Mouse (Mus musculus) hindbrain, postnatal 0 days (tissue): Measurements from ENCODE around the gene Snapc2. TPM values are rescaled to one million over a fixed set of nuclear protein-coding genes. Genes with fewer than 3 reads are reported as not detected.

Source experiments
- ATAC-seq: fragments of 200-750 bp; cut with Nextera tagmentation; 2 replicates; pipeline ENCODE4 v1.8.0; 2017; ENCODE audit warnings: mild to moderate bottlenecking, moderate TSS enrichment, moderate library complexity
- DNase-seq: peaks from one replicate; pipeline ENCODE4 v3.0.0-alpha.2; 2015; ENCODE audit warnings: low spot score
- H3K27ac ChIP-seq: fragments of 300-500 bp; sonication (generic); 2 replicates; pipeline ENCODE4 v1.5.1; 2014; ENCODE audit warnings: mild to moderate bottlenecking
- H3K27me3 ChIP-seq: fragments of 300-500 bp; sonication (generic); 2 replicates; pipeline ENCODE4 v1.6.1; 2014; ENCODE audit warnings: low read length, mixed read lengths; ENCODE audit not compliant: insufficient read depth
- H3K36me3 ChIP-seq: fragments of 300-500 bp; sonication (generic); 2 replicates; pipeline ENCODE4 v1.6.1; 2014; ENCODE audit warnings: low read length, mixed read lengths; ENCODE audit not compliant: insufficient read depth
- H3K4me1 ChIP-seq: fragments of 300-500 bp; sonication (generic); 2 replicates; pipeline ENCODE4 v1.6.1; 2014; ENCODE audit warnings: antibody characterized with exemption, low read length, mixed read lengths; ENCODE audit not compliant: insufficient read depth
- H3K4me2 ChIP-seq: fragments of 300-500 bp; sonication (generic); 2 replicates; pipeline ENCODE4 v1.6.1; 2014; ENCODE audit warnings: low read depth, mild to moderate bottlenecking, low read length, moderate library complexity, mixed read lengths
- H3K4me3 ChIP-seq: fragments of 300-500 bp; sonication (generic); 2 replicates; pipeline ENCODE4 v1.5.1; 2014; ENCODE audit warnings: low read length
- H3K9ac ChIP-seq: fragments of 300-500 bp; sonication (generic); replicated peaks from 2 replicates; pipeline ENCODE4 v1.6.1; 2014; ENCODE audit warnings: mild to moderate bottlenecking, low read length, moderate library complexity, mixed read lengths
- H3K9me3 ChIP-seq: fragments of 300-500 bp; sonication (generic); 2 replicates; pipeline ENCODE4 v1.6.1; 2016; ENCODE audit warnings: low read length, mixed read lengths
- CTCF ChIP-seq: IDR thresholded peaks from 2 replicates; pipeline ENCODE4 v1.5.1; 2016; ENCODE audit warnings: antibody characterized with exemption, control low read depth, low read depth
- WGBS: fragments of 180-500 bp; shearing (Covaris S2); extraction: QIAGEN DNeasy Blood & Tissue Kit; methylation state at CpG from one replicate; pipeline ENCODE4 v1.1.7; 2014; 5-methylcytosine and 5-hydroxymethylcytosine counted together
- polyA plus RNA-seq: library from polyadenylated mRNA; unstranded; fragments of >200 nt; fragmentation: Nextera tagmentation; extraction: Ambion mirVana; gene quantifications from 2 replicates; pipeline ENCODE4 v1.2.1, GENCODE M21; 2015
- total RNA-seq: library from RNA; depleted of rRNA; stranded (reverse); fragments of >200 nt; gene quantifications from 2 replicates; pipeline ENCODE4 v1.2.3, GENCODE M21; 2014; rRNA removed

Gene Snapc2
- total RNA-seq: 89.6 and 91.3 TPM in 2 replicates
- polyA plus RNA-seq: 63.4 and 65.3 TPM in 2 replicates

DNA sequence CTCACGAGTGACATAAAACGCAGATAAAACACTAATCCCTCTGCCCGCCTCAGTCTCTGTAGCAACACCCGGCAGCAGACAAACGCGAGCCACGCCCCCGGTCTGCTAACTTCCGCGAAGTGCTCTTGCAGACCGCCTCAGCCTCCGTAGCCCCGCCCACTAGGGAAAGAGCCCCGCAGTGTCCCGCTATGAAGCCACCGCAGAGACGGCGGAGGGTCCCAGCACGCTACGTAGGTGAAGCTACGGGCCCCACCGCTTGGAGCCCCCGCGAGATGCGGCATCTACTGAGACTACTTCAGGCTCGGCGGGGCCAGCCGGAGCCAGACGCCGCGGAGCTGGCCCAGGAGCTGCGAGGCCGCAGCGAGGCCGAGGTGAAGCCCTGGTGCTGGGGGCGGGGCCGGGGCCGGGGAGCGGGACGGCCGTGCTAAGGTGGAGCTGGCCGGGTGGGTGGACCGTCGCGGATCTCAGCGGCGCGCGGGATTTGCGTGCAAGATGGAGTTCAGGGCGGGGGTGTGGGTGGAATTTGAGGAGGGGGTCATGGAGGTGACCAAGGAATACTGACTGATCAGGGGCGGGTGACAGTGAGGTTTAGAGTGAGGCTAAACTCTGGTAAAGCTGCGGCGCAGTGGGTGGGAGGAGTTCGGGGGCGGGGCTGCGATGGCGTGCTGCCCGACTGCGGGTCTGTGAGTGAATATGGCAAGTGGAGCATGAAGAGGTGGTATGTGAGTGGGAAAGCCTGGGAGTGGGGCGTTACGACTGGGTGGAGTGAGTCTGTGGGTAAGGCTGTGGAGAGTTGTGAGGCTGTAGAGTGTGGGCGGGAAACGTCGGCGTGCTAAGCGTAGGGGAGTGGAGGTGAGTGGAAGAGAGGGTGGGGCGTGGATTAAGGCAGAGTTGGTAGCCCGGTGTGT, at the start of gene Snapc2:
Gene Snapc2, plus strand, starts transcription at position 147 of the 908 bp plus-strand sequence.
- peaks cover 18% of the 10 kb centered on the region for H3K4me1 ChIP-seq
- peaks cover 24% of the 10 kb centered on the region; the same call in 1 of the 2 replicates for H3K36me3 ChIP-seq
- peak within 1 kb of the TSS; percentile 68 for H3K4me3 ChIP-seq
- DNase-seq (peak; percentile 98), ATAC-seq (peak; percentile 87)
- WGBS: under 1% methylated on average over 68 of the region's 69 CpGs
- peak within 1 kb of the TSS; percentile 94 for H3K27ac ChIP-seq
- no peaks in the 10 kb centered on the region for H3K27me3 ChIP-seq
- no peaks in the 10 kb centered on the region for H3K9me3 ChIP-seq
- H3K9ac ChIP-seq: peak within 1 kb of the TSS; percentile 73
- peak within 1 kb of the TSS; percentile 66 for H3K4me2 ChIP-seq
- no peak for TF ChIP-seq CTCF

DNA sequence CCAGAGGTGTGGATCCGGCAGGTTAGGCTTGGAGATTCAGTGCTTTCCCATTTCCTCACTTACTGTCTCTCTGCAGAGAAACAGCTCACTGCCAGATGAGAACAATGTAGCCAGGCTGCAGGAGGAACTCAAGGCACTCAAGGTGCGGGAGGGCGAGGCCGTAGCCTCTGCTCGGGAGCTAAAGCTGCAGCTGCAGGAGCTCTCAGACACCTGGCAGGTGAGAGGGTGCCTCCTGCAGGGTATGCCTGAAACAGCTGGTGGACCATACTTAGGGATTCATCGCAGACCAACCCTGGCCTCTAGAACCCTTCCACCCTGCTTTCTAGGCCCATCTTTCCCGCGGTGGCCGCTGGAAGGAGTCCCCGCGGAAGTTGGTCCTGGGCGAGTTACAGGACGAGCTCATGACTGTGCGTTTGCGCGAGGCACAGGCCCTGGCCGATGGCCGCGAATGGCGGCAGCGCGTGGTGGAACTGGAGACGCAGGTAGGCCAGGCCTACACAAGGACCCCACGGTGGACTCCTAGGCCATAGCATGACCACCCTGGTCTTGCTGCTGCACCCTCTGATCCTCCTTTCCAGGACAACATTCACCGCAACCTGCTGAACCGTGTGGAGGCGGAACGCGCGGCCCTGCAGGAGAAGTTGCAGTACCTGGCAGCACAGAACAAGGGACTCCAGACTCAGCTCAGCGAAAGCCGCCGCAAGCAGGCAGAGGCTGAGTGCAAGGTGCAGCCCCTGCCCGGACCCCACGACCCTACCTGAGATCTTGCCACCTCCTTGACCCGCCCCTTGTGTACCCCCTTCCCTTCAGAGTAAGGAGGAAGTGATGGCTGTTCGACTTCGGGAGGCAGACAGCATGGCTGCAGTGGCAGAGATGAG, 47.4 kb upstream of the Snapc2 start:
- H3K9ac ChIP-seq: 0 out of 2 replicates have a peak overlapping the region, but pooled peaks have one; percentile 5
- DNase-seq (no peak), ATAC-seq (no peak)
- peaks cover 42% of the 10 kb centered on the region for H3K36me3 ChIP-seq
- H3K9me3 ChIP-seq: no peaks in the 10 kb centered on the region
- no peak overlapping the region for H3K4me2 ChIP-seq
- no peak overlapping the region for H3K4me3 ChIP-seq
- TF ChIP-seq CTCF: peak; percentile 3; the same call in 1 of the 2 replicates
- WGBS: 37% methylated on average over 38 of the region's 38 CpGs
- H3K27me3 ChIP-seq: no peaks in the 10 kb centered on the region
- no peaks in the 10 kb centered on the region for H3K4me1 ChIP-seq
- H3K27ac ChIP-seq: no peak overlapping the region

DNA sequence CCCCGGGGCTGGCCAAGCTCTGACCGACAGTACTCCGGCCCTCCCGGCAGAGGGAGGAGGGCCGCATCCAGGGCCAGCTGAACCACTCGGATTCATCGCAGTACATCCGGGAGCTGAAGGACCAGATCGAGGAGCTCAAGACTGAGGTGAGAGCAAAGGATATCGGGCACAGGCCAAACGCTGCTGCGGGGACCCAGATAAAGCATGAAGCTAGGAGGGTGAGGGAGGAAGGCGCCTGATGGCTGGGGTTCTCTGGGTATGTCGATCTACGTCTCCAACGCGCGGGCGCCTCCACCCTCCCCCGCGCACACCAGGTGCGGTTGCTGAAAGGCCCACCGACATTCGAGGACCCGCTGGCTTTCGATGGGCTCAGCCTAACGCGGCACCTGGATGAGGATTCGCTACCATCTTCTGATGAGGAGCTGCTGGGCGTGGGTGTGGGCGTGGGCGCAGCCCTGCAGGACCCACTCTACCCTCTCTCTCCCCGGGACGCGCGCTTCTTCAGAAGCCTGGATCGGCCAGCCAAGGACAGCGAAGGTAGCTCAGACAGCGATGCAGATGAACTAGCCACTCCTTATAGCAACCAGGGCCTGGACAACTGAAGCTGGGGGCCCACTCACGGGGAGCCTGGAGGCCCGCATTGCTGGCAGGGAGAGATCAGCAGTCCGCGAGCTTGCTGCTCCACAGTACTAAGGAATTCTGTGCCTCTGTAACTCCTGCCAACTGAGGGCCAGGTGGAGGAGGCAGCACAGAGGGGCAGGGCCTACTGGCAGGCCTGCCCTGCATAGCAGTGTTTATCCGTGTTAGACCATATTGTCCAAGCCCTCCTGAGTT, 46.5 kb upstream of the Snapc2 start:
- WGBS: 21% methylated on average over 44 of the region's 44 CpGs
- Histone ChIP-seq H3K27ac (0 out of 2 replicates have a peak overlapping the region, but pooled peaks have one; percentile 15), H3K36me3 (peaks cover 38% of the 10 kb centered on the region), H3K4me1 (no peaks in the 10 kb centered on the region), H3K4me2 (no peak overlapping the region), H3K9ac (0 out of 2 replicates have a peak overlapping the region, but pooled peaks have one; percentile 4), H3K27me3 (no peaks in the 10 kb centered on the region), H3K4me3 (no peak overlapping the region), H3K9me3 (no peaks in the 10 kb centered on the region)
- ATAC-seq (peak; percentile 18), DNase-seq (no peak)
- TF ChIP-seq CTCF: peak; percentile 30

DNA sequence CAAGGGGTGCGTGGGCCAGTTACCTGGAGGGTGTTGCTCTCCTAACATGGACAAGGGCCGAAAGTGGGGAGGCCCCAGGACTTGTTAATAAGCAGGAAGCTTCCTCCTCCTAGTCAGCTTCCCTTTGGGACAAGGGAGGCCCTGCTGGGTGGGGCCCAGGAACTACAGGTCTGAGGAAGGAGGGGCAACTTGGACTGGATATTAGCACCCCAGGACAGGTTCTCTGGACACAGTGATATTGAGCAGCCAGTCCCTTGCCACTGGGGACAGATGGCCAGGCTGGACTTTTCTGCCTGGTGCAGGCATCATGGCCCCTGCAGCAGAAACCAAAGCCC, 45.9 kb upstream of the Snapc2 start:
- ATAC-seq: 0 out of 2 replicates have a peak, but pooled peaks have one; percentile 1
- no peak overlapping the region for H3K27ac ChIP-seq
- no peak overlapping the region for H3K4me3 ChIP-seq
- no peaks in the 10 kb centered on the region for H3K4me1 ChIP-seq
- no peak for DNase-seq
- no peak overlapping the region for H3K4me2 ChIP-seq
- H3K9me3 ChIP-seq: no peaks in the 10 kb centered on the region
- 56% methylated on average over 2 of the region's 2 CpGs for WGBS
- no peak for TF ChIP-seq CTCF
- no peak overlapping the region for H3K9ac ChIP-seq
- H3K27me3 ChIP-seq: no peaks in the 10 kb centered on the region
- H3K36me3 ChIP-seq: peaks cover 38% of the 10 kb centered on the region

DNA sequence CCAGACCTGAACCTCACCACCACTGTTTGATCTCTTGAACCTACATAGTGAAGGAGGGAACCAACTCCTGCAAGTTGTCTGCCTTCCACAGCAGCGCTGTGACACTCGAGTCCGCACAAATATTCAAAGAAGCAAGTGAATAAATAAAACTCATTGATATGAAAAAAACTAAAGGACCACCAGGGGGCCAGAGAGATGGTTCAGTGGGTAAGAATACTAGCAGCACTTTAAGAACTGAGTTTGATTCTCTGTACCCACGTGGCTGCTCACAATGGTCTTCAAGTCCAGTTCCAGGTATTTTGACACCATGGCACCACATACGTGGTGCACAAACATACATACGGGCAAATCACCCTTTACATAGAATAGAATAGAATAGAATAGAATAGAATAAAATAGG, 41.8 kb upstream of the Snapc2 start:
- ATAC-seq (no peak), DNase-seq (peak; percentile 32)
- Histone ChIP-seq H3K4me1 (peaks cover 22% of the 10 kb centered on the region), H3K27ac (no peak overlapping the region), H3K27me3 (no peaks in the 10 kb centered on the region), H3K9ac (no peak overlapping the region), H3K9me3 (no peaks in the 10 kb centered on the region), H3K4me2 (no peak overlapping the region), H3K4me3 (no peak overlapping the region), H3K36me3 (peaks cover 7% of the 10 kb centered on the region; the same call in 1 of the 2 replicates)
- WGBS: 64% methylated on average over 6 of the region's 6 CpGs
- peak; percentile 31; the same call in 1 of the 2 replicates for TF ChIP-seq CTCF
